Comparison of ENCODE assay signal across 34 mouse cellular contexts in the genomic region with DNA sequence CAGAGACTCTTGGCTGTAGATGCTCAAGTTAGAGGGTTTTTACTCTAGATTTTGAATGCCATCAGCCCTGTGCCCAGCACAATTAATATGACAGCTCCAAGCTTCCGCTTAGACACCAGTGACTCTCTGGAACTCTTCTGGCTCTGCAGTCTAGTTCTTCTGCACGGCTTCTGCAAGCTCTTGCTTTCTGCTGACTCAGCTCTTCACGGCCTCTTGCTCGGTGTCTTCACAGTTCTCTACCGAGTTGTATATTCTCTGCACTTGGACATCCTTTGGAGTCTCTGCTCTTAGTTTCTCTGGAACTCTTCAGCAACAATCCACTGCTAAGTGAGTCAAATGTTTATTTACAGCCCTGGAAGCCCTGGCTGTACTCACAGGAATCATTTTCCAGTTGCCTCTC. TPM values are rescaled to one million over a fixed set of nuclear protein-coding genes. Genes with fewer than 3 reads are reported as not detected.
DNase-seq lines count a peak whose midpoint lies in the region; ATAC-seq and TF ChIP-seq lines count a peak whose summit lies in the region.
"Had no signal": no experiment of that assay in that cellular context is flagged by ENCODE, and none has a peak within 500 bp of the region (broad histone marks: within the 10 kb centered on the region; RNA-seq: fewer than 3 reads in every experiment).

No protein-coding gene starts in this region.

- ATAC-seq in forebrain, embryonic 11.5 days (replicated peaks; ENCODE audit: low FRiP score): no peak
- no peak for ATAC-seq in forebrain, postnatal 0 days
- ATAC-seq in midbrain, embryonic 11.5 days (ENCODE audit: low FRiP score): no peak
- ATAC-seq in midbrain, embryonic 14.5 days (ENCODE audit: low FRiP score, low TSS enrichment): no peak
- ATAC-seq: activated CD4-positive, CD25-positive, alpha-beta regulatory T cell, adult 4 months; forebrain, embryonic 14.5 days; hindbrain, embryonic 16.5 days; intestine, embryonic 15.5 days had no signal

- TF ChIP-seq CTCF in forebrain, postnatal 0 days (IDR thresholded peaks at IDR 0.05; ENCODE audit: low read depth): no peak

- H3K27me3 ChIP-seq in forebrain, embryonic 11.5 days (ENCODE audit: control insufficient read depth, insufficient read depth, low read length): no peaks in the 10 kb centered on the region
- no peaks in the 10 kb centered on the region for H3K27me3 ChIP-seq in forebrain, postnatal 0 days (ENCODE audit: insufficient read depth, low read length)
- H3K27me3 ChIP-seq in midbrain, embryonic 11.5 days (ENCODE audit: control insufficient read depth, insufficient read depth, low read length): no peaks in the 10 kb centered on the region
- no peaks in the 10 kb centered on the region for H3K27me3 ChIP-seq in midbrain, embryonic 14.5 days (ENCODE audit: control insufficient read depth, insufficient read depth, low read length)
- H3K27me3 ChIP-seq: intestine, embryonic 15.5 days had no signal

- H3K4me1 ChIP-seq in forebrain, embryonic 11.5 days (replicated peaks; ENCODE audit: control insufficient read depth, insufficient read depth, low read length): no peaks in the 10 kb centered on the region
- H3K4me1 ChIP-seq in forebrain, postnatal 0 days (ENCODE audit: insufficient read depth): no peaks in the 10 kb centered on the region
- no peaks in the 10 kb centered on the region for H3K4me1 ChIP-seq in midbrain, embryonic 11.5 days (ENCODE audit: control insufficient read depth, insufficient read depth, low read length)
- H3K4me1 ChIP-seq in midbrain, embryonic 14.5 days (ENCODE audit: control insufficient read depth, insufficient read depth, low read length): no peaks in the 10 kb centered on the region
- H3K4me1 ChIP-seq: forebrain, embryonic 10.5 days; hindbrain, embryonic 10.5 days; intestine, embryonic 15.5 days had no signal

- 87% methylated on average over 5 of the region's 5 CpGs for WGBS in forebrain, embryonic 11.5 days
- 86% methylated on average over 5 of the region's 5 CpGs for WGBS in forebrain, postnatal 0 days
- 87% methylated on average over 5 of the region's 5 CpGs for WGBS in midbrain, embryonic 11.5 days
- WGBS in midbrain, embryonic 14.5 days: 87% methylated on average over 5 of the region's 5 CpGs

- H3K27ac ChIP-seq in forebrain, embryonic 11.5 days (ENCODE audit: low read depth, low read length): no peak overlapping the region
- no peak overlapping the region for H3K27ac ChIP-seq in forebrain, postnatal 0 days (ENCODE audit: low read depth, low read length)
- no peak overlapping the region for H3K27ac ChIP-seq in midbrain, embryonic 11.5 days (ENCODE audit: low read depth, low read length)
- no peak overlapping the region for H3K27ac ChIP-seq in midbrain, embryonic 14.5 days (replicated peaks; ENCODE audit: low read depth, low read length)
- H3K27ac ChIP-seq: forebrain, embryonic 10.5 days; gastrocnemius, adult 2 months; hindbrain, embryonic 10.5 days; hindbrain, embryonic 13.5 days; intestine, embryonic 15.5 days had no signal

- H3K9me3 ChIP-seq in forebrain, embryonic 11.5 days (ENCODE audit: control insufficient read depth, low read length): no peaks in the 10 kb centered on the region
- H3K9me3 ChIP-seq in forebrain, postnatal 0 days (ENCODE audit: low read length): no peaks in the 10 kb centered on the region
- H3K9me3 ChIP-seq in midbrain, embryonic 11.5 days (ENCODE audit: control insufficient read depth, low read length): no peaks in the 10 kb centered on the region
- no peaks in the 10 kb centered on the region for H3K9me3 ChIP-seq in midbrain, embryonic 14.5 days (ENCODE audit: control insufficient read depth, low read length)
- H3K9me3 ChIP-seq: forebrain, embryonic 10.5 days; hindbrain, embryonic 10.5 days; hindbrain, embryonic 13.5 days; intestine, embryonic 15.5 days had no signal

- H3K36me3 ChIP-seq in forebrain, embryonic 11.5 days (ENCODE audit: control insufficient read depth, insufficient read depth, low read length): no peaks in the 10 kb centered on the region
- H3K36me3 ChIP-seq in forebrain, postnatal 0 days (ENCODE audit: insufficient read depth): no peaks in the 10 kb centered on the region
- H3K36me3 ChIP-seq in midbrain, embryonic 11.5 days (ENCODE audit: control insufficient read depth, insufficient read depth, low read length): no peaks in the 10 kb centered on the region
- no peaks in the 10 kb centered on the region for H3K36me3 ChIP-seq in midbrain, embryonic 14.5 days (ENCODE audit: control insufficient read depth, insufficient read depth, low read length)
- H3K36me3 ChIP-seq: forebrain, embryonic 10.5 days; hindbrain, embryonic 10.5 days; hindbrain, embryonic 13.5 days; intestine, embryonic 15.5 days had no signal

- H3K4me3 ChIP-seq in forebrain, embryonic 11.5 days (ENCODE audit: low read depth, low read length): no peak overlapping the region
- H3K4me3 ChIP-seq in forebrain, postnatal 0 days (ENCODE audit: low read depth, low read length): no peak overlapping the region
- H3K4me3 ChIP-seq in midbrain, embryonic 11.5 days (ENCODE audit: low read depth, low read length): no peak overlapping the region
- H3K4me3 ChIP-seq in midbrain, embryonic 14.5 days (replicated peaks; ENCODE audit: low read depth, low read length): no peak overlapping the region
- H3K4me3 ChIP-seq: forebrain, embryonic 10.5 days; gastrocnemius, adult 2 months; hindbrain, embryonic 10.5 days; hindbrain, embryonic 13.5 days; intestine, embryonic 15.5 days had no signal

- no peak overlapping the region for H3K9ac ChIP-seq in forebrain, embryonic 11.5 days (ENCODE audit: low read length)
- no peak overlapping the region for H3K9ac ChIP-seq in forebrain, postnatal 0 days
- H3K9ac ChIP-seq in midbrain, embryonic 11.5 days (ENCODE audit: low read length): no peak overlapping the region
- no peak overlapping the region for H3K9ac ChIP-seq in midbrain, embryonic 14.5 days (replicated peaks; ENCODE audit: low read length)
- H3K9ac ChIP-seq: hindbrain, embryonic 13.5 days; intestine, embryonic 15.5 days had no signal

- H3K4me2 ChIP-seq in forebrain, embryonic 11.5 days (ENCODE audit: low read depth, low read length, severe bottlenecking): no peak overlapping the region
- no peak overlapping the region for H3K4me2 ChIP-seq in forebrain, postnatal 0 days (ENCODE audit: low read depth)
- no peak overlapping the region for H3K4me2 ChIP-seq in midbrain, embryonic 11.5 days
- no peak overlapping the region for H3K4me2 ChIP-seq in midbrain, embryonic 14.5 days (ENCODE audit: low read length)
- H3K4me2 ChIP-seq: heart, embryonic 11.5 days; hindbrain, embryonic 13.5 days; intestine, embryonic 15.5 days had no signal

- DNase-seq in forebrain, embryonic 11.5 days (ENCODE audit: low spot score): peak; percentile 4
- no peak for DNase-seq in forebrain, postnatal 0 days
- peak; percentile 41 for DNase-seq in midbrain, embryonic 11.5 days (ENCODE audit: low spot score, missing footprints)
- no peak for DNase-seq in midbrain, embryonic 14.5 days
- peak; percentile 38 for DNase-seq in brain, adult 2 months (ENCODE audit: low read depth, low spot score)
- no peak for DNase-seq in layer of hippocampus, postnatal 10 days (ENCODE audit: low spot score in 2 of 2)
- DNase-seq in left cerebral cortex, adult 11 months (ENCODE audit: low spot score): no peak
- DNase-seq: adrenal gland, postnatal 10 days; adrenal gland, postnatal 36 days; cerebellum, adult 11 months; cerebellum, adult 2 months; cerebellum, adult 9-11 months; cerebellum, postnatal 25 days; embryo, embryonic 11 days; gastrocnemius, adult 2 months; gastrocnemius, postnatal 14 days; heart, adult 11 months; heart, postnatal 36 days had no signal

RNA-seq across cellular contexts. Expression of a gene that starts 14.4 kb away (rescaled TPM):
- polyA plus RNA-seq in forebrain, embryonic 11.5 days (2014; fragmentation: Nextera tagmentation; extraction: Ambion mirVana): 0.11 TPM in 1 of 2 replicates, not detected in the other
- 0.69 TPM in 1 of 2 replicates, not detected in the other for total RNA-seq in forebrain, postnatal 0 days (2014; rRNA removed)
- polyA plus RNA-seq in forebrain, postnatal 0 days (2015; fragmentation: Nextera tagmentation; extraction: Ambion mirVana): 0.15 TPM in 1 of 2 replicates, not detected in the other
- polyA plus RNA-seq in midbrain, embryonic 11.5 days (2014; fragmentation: Nextera tagmentation; extraction: Ambion mirVana): 0.07 TPM in 1 of 2 replicates, not detected in the other
- 0.12 and 0.16 TPM in 2 replicates for polyA plus RNA-seq in midbrain, embryonic 14.5 days (2014; fragmentation: Nextera tagmentation; extraction: Ambion mirVana)
- total RNA-seq in layer of hippocampus, postnatal 10 days (2021): not detected
- total RNA-seq: common myeloid progenitor, adult 5-6 weeks; gastrocnemius, adult 2 months; gastrocnemius, postnatal 14 days; heart, adult 8-10 months; heart, postnatal 36 days had no signal
- polyA plus RNA-seq: embryonic facial prominence, embryonic 11.5 days; embryonic facial prominence, embryonic 14.5 days; forebrain, embryonic 10.5 days; forebrain, embryonic 14.5 days; heart, embryonic 11.5 days; heart, embryonic 14.5 days; heart, postnatal 0 days; intestine, embryonic 15.5 days had no signal

RNA-seq across cellular contexts. Expression of a gene that starts 23.5 kb away (rescaled TPM):
- not detected in 2 replicates for polyA plus RNA-seq in forebrain, embryonic 11.5 days (2014; fragmentation: Nextera tagmentation; extraction: Ambion mirVana)
- total RNA-seq in forebrain, postnatal 0 days (2014; rRNA removed): not detected in 2 replicates
- not detected in 2 replicates for polyA plus RNA-seq in forebrain, postnatal 0 days (2015; fragmentation: Nextera tagmentation; extraction: Ambion mirVana)
- polyA plus RNA-seq in midbrain, embryonic 11.5 days (2014; fragmentation: Nextera tagmentation; extraction: Ambion mirVana): not detected in 2 replicates
- polyA plus RNA-seq in midbrain, embryonic 14.5 days (2014; fragmentation: Nextera tagmentation; extraction: Ambion mirVana): not detected in 2 replicates
- not detected for total RNA-seq in layer of hippocampus, postnatal 10 days (2021)
- total RNA-seq: adrenal gland, adult 18-20 months; adrenal gland, postnatal 36 days; common myeloid progenitor, adult 5-6 weeks; gastrocnemius, adult 2 months; gastrocnemius, postnatal 14 days; gastrocnemius, postnatal 4 days; heart, adult 8-10 months; heart, postnatal 36 days had no signal
- polyA plus RNA-seq: activated CD4-positive, CD25-positive, alpha-beta regulatory T cell, adult 4 months; cerebellum, adult 2 months; embryonic facial prominence, embryonic 14.5 days; forebrain, embryonic 10.5 days; forebrain, embryonic 14.5 days; heart, embryonic 11.5 days; hindbrain, embryonic 10.5 days; hindbrain, embryonic 13.5 days; hindbrain, embryonic 16.5 days; intestine, embryonic 15.5 days had no signal

RNA-seq across cellular contexts. Expression of a gene that starts 24.7 kb away (rescaled TPM):
- 174 and 177 TPM in 2 replicates for polyA plus RNA-seq in forebrain, embryonic 11.5 days (2014; fragmentation: Nextera tagmentation; extraction: Ambion mirVana)
- 76.1 and 77.0 TPM in 2 replicates for total RNA-seq in forebrain, postnatal 0 days (2014; rRNA removed)
- polyA plus RNA-seq in forebrain, postnatal 0 days (2015; fragmentation: Nextera tagmentation; extraction: Ambion mirVana): 188 and 228 TPM in 2 replicates
- 195 and 198 TPM in 2 replicates for polyA plus RNA-seq in midbrain, embryonic 11.5 days (2014; fragmentation: Nextera tagmentation; extraction: Ambion mirVana)
- polyA plus RNA-seq in midbrain, embryonic 14.5 days (2014; fragmentation: Nextera tagmentation; extraction: Ambion mirVana): 190 and 210 TPM in 2 replicates
- 10 to 100 TPM; 55.2 to 60.4 TPM for total RNA-seq in layer of hippocampus, postnatal 10 days (2021)

RNA-seq across cellular contexts. Expression of a gene that starts 32.4 kb away (rescaled TPM):
- polyA plus RNA-seq in forebrain, embryonic 11.5 days (2014; fragmentation: Nextera tagmentation; extraction: Ambion mirVana): not detected in 2 replicates
- total RNA-seq in forebrain, postnatal 0 days (2014; rRNA removed): not detected in 2 replicates
- polyA plus RNA-seq in forebrain, postnatal 0 days (2015; fragmentation: Nextera tagmentation; extraction: Ambion mirVana): not detected in 2 replicates
- not detected in 2 replicates for polyA plus RNA-seq in midbrain, embryonic 11.5 days (2014; fragmentation: Nextera tagmentation; extraction: Ambion mirVana)
- polyA plus RNA-seq in midbrain, embryonic 14.5 days (2014; fragmentation: Nextera tagmentation; extraction: Ambion mirVana): 0.17 TPM in 1 of 2 replicates, not detected in the other
- total RNA-seq in layer of hippocampus, postnatal 10 days (2021): not detected
- total RNA-seq: common myeloid progenitor, adult 5-6 weeks; gastrocnemius, adult 2 months; gastrocnemius, postnatal 14 days; gastrocnemius, postnatal 4 days; heart, adult 8-10 months; heart, postnatal 36 days had no signal
- polyA plus RNA-seq: cerebellum, adult 2 months; embryonic facial prominence, embryonic 11.5 days; embryonic facial prominence, embryonic 14.5 days; forebrain, embryonic 10.5 days; forebrain, embryonic 14.5 days; hindbrain, embryonic 10.5 days had no signal

RNA-seq across cellular contexts. Expression of a gene that starts 37.1 kb away (rescaled TPM):
- 2.3 and 3.2 TPM in 2 replicates for polyA plus RNA-seq in forebrain, embryonic 11.5 days (2014; fragmentation: Nextera tagmentation; extraction: Ambion mirVana)
- 1.1 and 2.3 TPM in 2 replicates for total RNA-seq in forebrain, postnatal 0 days (2014; rRNA removed)
- 2.1 and 2.3 TPM in 2 replicates for polyA plus RNA-seq in forebrain, postnatal 0 days (2015; fragmentation: Nextera tagmentation; extraction: Ambion mirVana)
- polyA plus RNA-seq in midbrain, embryonic 11.5 days (2014; fragmentation: Nextera tagmentation; extraction: Ambion mirVana): 1.8 and 2.2 TPM in 2 replicates
- polyA plus RNA-seq in midbrain, embryonic 14.5 days (2014; fragmentation: Nextera tagmentation; extraction: Ambion mirVana): 1.6 and 2.3 TPM in 2 replicates
- total RNA-seq in layer of hippocampus, postnatal 10 days (2021): 1 to 10 TPM; 2.3 TPM

Comparison
In these comparisons a context has a peak if more than half of its experiments do, and no peak if none do; other contexts are left out.
1. DNase-seq: peak in forebrain, embryonic 11.5 days (single experiment), midbrain, embryonic 11.5 days (single experiment) and brain, adult 2 months (single experiment); none in forebrain, postnatal 0 days (single experiment), midbrain, embryonic 14.5 days (single experiment), layer of hippocampus, postnatal 10 days (0 of 2) and left cerebral cortex, adult 11 months (single experiment).